Mouse (Mus musculus) C2C12 (cell line): ENCODE results near the gene Gm10309.

Experiments
- CEBPB ChIP-seq: IDR thresholded peaks from one replicate; pipeline ENCODE4 v1.6.1; 2011; ENCODE audit warnings: low read depth, mild to moderate bottlenecking, control low read depth, moderate library complexity
- CTCF ChIP-seq: IDR thresholded peaks from one replicate; pipeline ENCODE4 v1.5.1; 2011; ENCODE audit not compliant: control insufficient read depth, insufficient read depth, insufficient read length
- FOSL1 ChIP-seq: IDR thresholded peaks from one replicate; pipeline ENCODE4 v1.8.0; 2011; ENCODE audit warnings: mild to moderate bottlenecking, low read length; ENCODE audit not compliant: poor library complexity, insufficient read depth, severe bottlenecking
- MAX ChIP-seq: IDR thresholded peaks from one replicate; pipeline ENCODE4 v1.6.1; 2011; ENCODE audit warnings: mild to moderate bottlenecking, control low read depth
- MYOD1 ChIP-seq: IDR thresholded peaks from one replicate; pipeline ENCODE4 v1.6.1; 2011; ENCODE audit warnings: low read depth; ENCODE audit not compliant: control insufficient read depth, insufficient read length
- USF1 ChIP-seq: IDR thresholded peaks from one replicate; pipeline ENCODE4 v1.6.1; 2011; ENCODE audit warnings: low read depth, mild to moderate bottlenecking, control low read depth, moderate library complexity

GRCm38 (mm10) chr17:86526016-86526415 lies 21.0 kb upstream of the Gm10309 start:
- TF ChIP-seq CTCF (no peak), MYOD1 (no peak), MAX (no peak), FOSL1 (no peak), CEBPB (no peak), USF1 (no peak)
